Comparison of ENCODE assay signal across 8 mouse cellular contexts in genomic region chr9:121107643-121108042, GRCm38 (mm10).
A peak's percentile ranks its signal among the peaks of the same experiment; 100 is the strongest.
DNase-seq lines count a peak whose midpoint lies in the region; ATAC-seq and TF ChIP-seq lines count a peak whose summit lies in the region.

No protein-coding gene starts in this region.

- 67% methylated on average over 5 of the region's 5 CpGs for WGBS in midbrain, embryonic 13.5 days
- WGBS in midbrain, embryonic 11.5 days = 70% methylated on average over 5 of the region's 5 CpGs

- no peak overlapping the region for H3K4me2 ChIP-seq in midbrain, embryonic 13.5 days (replicated peaks)
- H3K4me2 ChIP-seq in midbrain, embryonic 11.5 days = no peak overlapping the region

- peaks cover 27% of the 10 kb centered on the region for H3K4me1 ChIP-seq in midbrain, embryonic 13.5 days (replicated peaks)
- H3K4me1 ChIP-seq in midbrain, embryonic 11.5 days (ENCODE audit: control insufficient read depth, insufficient read depth, low read length) = no peaks in the 10 kb centered on the region

- H3K27ac ChIP-seq in midbrain, embryonic 13.5 days = 0 out of 2 replicates have a peak overlapping the region, but pooled peaks have one; percentile 10
- H3K27ac ChIP-seq in midbrain, embryonic 11.5 days (ENCODE audit: low read depth, low read length) = no peak overlapping the region
- H3K27ac ChIP-seq in layer of hippocampus, adult 2 months = peak overlapping the region; percentile 0; the same call in 1 of the 2 replicates

- H3K9me3 ChIP-seq in midbrain, embryonic 13.5 days = no peaks in the 10 kb centered on the region
- no peaks in the 10 kb centered on the region for H3K9me3 ChIP-seq in midbrain, embryonic 11.5 days (ENCODE audit: control insufficient read depth, low read length)

- peak; percentile 63 for ATAC-seq in midbrain, embryonic 13.5 days
- ATAC-seq in midbrain, embryonic 11.5 days (ENCODE audit: low FRiP score) = no peak

- H3K4me3 ChIP-seq in midbrain, embryonic 13.5 days (replicated peaks) = no peak overlapping the region
- H3K4me3 ChIP-seq in midbrain, embryonic 11.5 days (ENCODE audit: low read depth, low read length) = no peak overlapping the region
- H3K4me3 ChIP-seq in layer of hippocampus, adult 2 months = no peak overlapping the region

- H3K9ac ChIP-seq in midbrain, embryonic 13.5 days (replicated peaks) = 0 out of 2 replicates have a peak overlapping the region, but pooled peaks have one; percentile 16
- no peak overlapping the region for H3K9ac ChIP-seq in midbrain, embryonic 11.5 days (ENCODE audit: low read length)

- no peaks in the 10 kb centered on the region for H3K27me3 ChIP-seq in midbrain, embryonic 13.5 days
- no peaks in the 10 kb centered on the region for H3K27me3 ChIP-seq in midbrain, embryonic 11.5 days (ENCODE audit: control insufficient read depth, insufficient read depth, low read length)

- TF ChIP-seq CTCF in layer of hippocampus, adult 2 months (conservative IDR thresholded peaks at IDR 0.05) = no peak

- DNase-seq in midbrain, embryonic 11.5 days (ENCODE audit: low spot score, missing footprints) = no peak
- DNase-seq in cerebellum, adult 9-11 months = peak; percentile 98
- DNase-seq in gastrocnemius, postnatal 4 days (ENCODE audit: low spot score in 2 of 2) = peak; percentile 32 to 80
- peak; percentile 64 to 68 for DNase-seq in layer of hippocampus, adult 2 months (ENCODE audit: low spot score in 2 of 2)
- DNase-seq in right cerebral cortex, adult 18-20 months = peak; percentile 49
- no peak for DNase-seq in ovary, postnatal 36 days (ENCODE audit: low spot score)
- no peak for DNase-seq in embryo, embryonic 9.5 days (ENCODE audit: extremely low spot score)

- H3K36me3 ChIP-seq in midbrain, embryonic 13.5 days = no peaks in the 10 kb centered on the region
- no peaks in the 10 kb centered on the region for H3K36me3 ChIP-seq in midbrain, embryonic 11.5 days (ENCODE audit: control insufficient read depth, insufficient read depth, low read length)

Comparison
In these comparisons a context has a peak if more than half of its experiments do, and no peak if none do; other contexts are left out.
1. DNase-seq: peak in cerebellum, adult 9-11 months (single experiment), gastrocnemius, postnatal 4 days (2 of 2), layer of hippocampus, adult 2 months (2 of 2) and right cerebral cortex, adult 18-20 months (single experiment); none in midbrain, embryonic 11.5 days (single experiment), ovary, postnatal 36 days (single experiment) and embryo, embryonic 9.5 days (single experiment).